Mouse (Mus musculus): ENCODE data around the gene Rbm8a2.

GRCm38 (mm10) chr1:176011072-176011471 is 32.2 kb upstream of the Rbm8a2 start:
- TF ChIP-seq POLR2A (IDR thresholded peaks at IDR 0.05; ENCODE audit: extremely low read depth, insufficient read depth, low read length) (no peak), CTCF (IDR thresholded peaks at IDR 0.05; ENCODE audit: extremely low read depth, insufficient read depth, low read length) (no peak)

Measured in cortical plate, adult 2 months (tissue).